Mouse (Mus musculus) limb, embryonic 12.5 days (tissue): ENCODE measurements around the gene Selenoo. TPM values are rescaled to one million over a fixed set of nuclear protein-coding genes. Genes with fewer than 3 reads are reported as not detected.

Experiments used
- ATAC-seq: fragments of 200-750 bp; cut with Nextera tagmentation; 2 replicates; pipeline ENCODE4 v1.8.0; 2017; ENCODE audit warnings: low read depth, moderate TSS enrichment; ENCODE audit not compliant: insufficient number of reproducible peaks, insufficient read depth, low FRiP score, low TSS enrichment
- H3K27ac ChIP-seq: fragments of 300-500 bp; sonication (generic); 2 replicates; pipeline ENCODE4 v1.5.1; 2016; ENCODE audit warnings: mild to moderate bottlenecking, moderate library complexity
- H3K27me3 ChIP-seq: fragments of 300-500 bp; sonication (generic); 2 replicates; pipeline ENCODE4 v1.6.1; 2016; ENCODE audit warnings: mild to moderate bottlenecking, moderate library complexity
- H3K36me3 ChIP-seq: fragments of 300-500 bp; sonication (generic); 2 replicates; pipeline ENCODE4 v1.6.1; 2016; ENCODE audit warnings: mild to moderate bottlenecking, moderate library complexity
- H3K4me1 ChIP-seq: fragments of 300-500 bp; sonication (generic); replicated peaks from 2 replicates; pipeline ENCODE4 v1.6.1; 2016
- H3K4me2 ChIP-seq: fragments of 300-500 bp; sonication (generic); 2 replicates; pipeline ENCODE4 v1.6.1; 2016; ENCODE audit warnings: mild to moderate bottlenecking, moderate library complexity
- H3K4me3 ChIP-seq: fragments of 300-500 bp; sonication (generic); replicated peaks from 2 replicates; pipeline ENCODE4 v1.5.1; 2016; ENCODE audit warnings: mild to moderate bottlenecking
- H3K9ac ChIP-seq: fragments of 300-500 bp; sonication (generic); replicated peaks from 2 replicates; pipeline ENCODE4 v1.6.1; 2016; ENCODE audit warnings: mild to moderate bottlenecking, moderate library complexity
- H3K9me3 ChIP-seq: fragments of 300-500 bp; sonication (generic); 2 replicates; pipeline ENCODE4 v1.6.1; 2016; ENCODE audit warnings: mild to moderate bottlenecking, moderate library complexity
- WGBS: fragments of 180-500 bp; shearing (Covaris S2); methylation state at CpG from one replicate; pipeline ENCODE4 v1.1.7; 2016; 5-methylcytosine and 5-hydroxymethylcytosine counted together
- polyA plus RNA-seq: library from polyadenylated mRNA; unstranded; fragments of >200 nt; fragmentation: Nextera tagmentation; extraction: Ambion mirVana; gene quantifications from 2 replicates; pipeline ENCODE4 v1.2.1, GENCODE M21; 2016

The Selenoo gene
- polyA plus RNA-seq, 1 experiment from 2014 or later: 21.1 TPM

- H3K9me3 ChIP-seq: no peaks in the 10 kb centered on the region
- peak; percentile 43; the same call in 1 of the 2 replicates for ATAC-seq
- peaks cover 11% of the 10 kb centered on the region for H3K36me3 ChIP-seq
- H3K27ac ChIP-seq: peak within 1 kb of the TSS; percentile 67
- H3K27me3 ChIP-seq: peaks cover 50% of the 10 kb centered on the region
- peak within 1 kb of the TSS; percentile 71 for H3K4me3 ChIP-seq
- peaks cover 41% of the 10 kb centered on the region for H3K4me1 ChIP-seq
- peak within 1 kb of the TSS; percentile 98 for H3K4me2 ChIP-seq
- peak within 1 kb of the TSS; percentile 72 for H3K9ac ChIP-seq
- WGBS: under 1% methylated on average over 53 of the region's 61 CpGs
Measured at GRCm38 (mm10) chr15:89149271-89150040, 60.6 kb downstream of the Selenoo start, which contains the start of gene Mapk11. Gene Mapk11, minus strand, starts transcription at chr15:89149628.

Other genes with a start within 250 kb of the Selenoo start
- 53.9 and 55.3 TPM in 2 replicates for gene Pim3, start 226.9 kb upstream of the Selenoo start, polyA plus RNA-seq
- gene Ttll8, start 134.7 kb upstream of the Selenoo start, polyA plus RNA-seq: not detected in 2 replicates
- gene Mlc1, start 110.1 kb upstream of the Selenoo start, polyA plus RNA-seq: not detected in 2 replicates
- gene Mov10l1, start 106.2 kb upstream of the Selenoo start, polyA plus RNA-seq: not detected in 2 replicates
- gene Panx2, start 29.4 kb upstream of the Selenoo start, polyA plus RNA-seq: 0.41 and 0.54 TPM in 2 replicates
- gene Trabd, start 14.0 kb upstream of the Selenoo start, polyA plus RNA-seq: 48.6 and 48.7 TPM in 2 replicates
- 22.7 and 24.8 TPM in 2 replicates for gene Tubgcp6, start 34.0 kb downstream of the Selenoo start, polyA plus RNA-seq
- 15.0 and 15.2 TPM in 2 replicates for gene Hdac10, start 39.6 kb downstream of the Selenoo start, polyA plus RNA-seq
- 8.9 and 9.3 TPM in 2 replicates for gene Mapk12, start 51.6 kb downstream of the Selenoo start, polyA plus RNA-seq
- gene Mapk11, start 60.5 kb downstream of the Selenoo start, polyA plus RNA-seq: 13.6 and 14.4 TPM in 2 replicates
- gene Plxnb2, start 91.7 kb downstream of the Selenoo start, polyA plus RNA-seq: 157 and 170 TPM in 2 replicates
- gene Dennd6b, start 107.4 kb downstream of the Selenoo start, polyA plus RNA-seq: 30.1 and 31.2 TPM in 2 replicates
- 30.5 and 33.3 TPM in 2 replicates for gene Ppp6r2, start 122.5 kb downstream of the Selenoo start, polyA plus RNA-seq
- gene Sbf1, start 226.2 kb downstream of the Selenoo start, polyA plus RNA-seq: 57.2 and 73.4 TPM in 2 replicates
- gene Adm2, start 233.6 kb downstream of the Selenoo start, polyA plus RNA-seq: 0.16 and 0.17 TPM in 2 replicates
- gene Miox, start 245.3 kb downstream of the Selenoo start, polyA plus RNA-seq: not detected in 2 replicates